Mouse (Mus musculus): ENCODE results near the gene Phldb2.

Phldb2 gene

GRCm38 (mm10) chr16:45953394-45953793, at the start of gene Phldb2:
Phldb2 (minus strand) TSS chr16:45953598.
- no peak for DNase-seq

DNA sequence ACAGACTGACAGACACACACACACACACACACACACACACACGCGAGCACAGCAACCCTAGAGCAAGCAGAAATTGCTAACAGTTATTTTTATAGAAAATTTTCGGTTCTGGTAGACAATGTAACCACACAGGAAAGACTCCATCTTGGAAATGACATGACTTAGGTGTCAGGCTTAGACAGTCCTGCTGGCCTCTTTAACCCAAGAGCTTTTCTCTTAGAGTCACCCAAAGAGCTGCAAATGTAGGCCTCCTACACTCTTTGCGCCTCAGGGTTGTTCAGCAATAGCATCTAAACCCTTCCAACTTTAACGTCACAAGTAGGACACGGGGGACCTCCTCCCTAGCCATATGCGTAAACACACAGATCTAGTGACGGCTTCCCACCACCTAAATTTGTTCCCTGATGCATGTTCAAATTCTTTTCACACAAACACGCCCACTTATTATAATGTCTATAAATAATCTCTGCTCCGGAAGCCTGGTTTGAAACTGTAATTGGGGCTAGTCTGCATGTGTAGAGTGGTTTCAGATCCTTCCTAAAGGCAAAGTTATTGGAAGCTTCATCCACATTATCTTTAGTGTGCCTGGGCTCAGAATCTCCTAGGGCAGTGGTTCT, 48.3 kb upstream of the Phldb2 start:
- no peak for DNase-seq

GRCm38 (mm10) chr16:46000976-46001375, 47.6 kb upstream of the Phldb2 start:
- no peak for DNase-seq

GRCm38 (mm10) chr16:45999374-46000191, 46.2 kb upstream of the Phldb2 start:
- DNase-seq = peak; percentile 26 to 28

DNA sequence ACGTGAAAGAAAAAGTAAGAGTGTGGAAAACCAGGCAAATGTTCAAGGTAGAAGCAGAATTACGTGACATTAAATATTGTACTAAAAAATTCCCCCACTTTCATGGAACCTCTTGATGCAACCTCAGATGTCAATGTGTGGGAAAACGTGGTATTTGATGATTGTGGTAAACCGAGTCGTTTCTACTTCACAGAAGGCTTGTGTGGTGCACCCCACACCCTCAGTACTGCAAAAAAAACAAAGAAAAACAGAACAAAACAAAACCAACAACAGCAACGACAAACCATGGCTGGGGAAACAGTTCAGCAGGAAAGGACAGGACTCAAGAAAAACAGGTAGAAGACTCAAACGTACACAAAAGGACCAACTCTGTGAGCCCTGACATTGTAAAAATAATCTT, 44.8 kb upstream of the Phldb2 start:
- no peak for DNase-seq

DNA sequence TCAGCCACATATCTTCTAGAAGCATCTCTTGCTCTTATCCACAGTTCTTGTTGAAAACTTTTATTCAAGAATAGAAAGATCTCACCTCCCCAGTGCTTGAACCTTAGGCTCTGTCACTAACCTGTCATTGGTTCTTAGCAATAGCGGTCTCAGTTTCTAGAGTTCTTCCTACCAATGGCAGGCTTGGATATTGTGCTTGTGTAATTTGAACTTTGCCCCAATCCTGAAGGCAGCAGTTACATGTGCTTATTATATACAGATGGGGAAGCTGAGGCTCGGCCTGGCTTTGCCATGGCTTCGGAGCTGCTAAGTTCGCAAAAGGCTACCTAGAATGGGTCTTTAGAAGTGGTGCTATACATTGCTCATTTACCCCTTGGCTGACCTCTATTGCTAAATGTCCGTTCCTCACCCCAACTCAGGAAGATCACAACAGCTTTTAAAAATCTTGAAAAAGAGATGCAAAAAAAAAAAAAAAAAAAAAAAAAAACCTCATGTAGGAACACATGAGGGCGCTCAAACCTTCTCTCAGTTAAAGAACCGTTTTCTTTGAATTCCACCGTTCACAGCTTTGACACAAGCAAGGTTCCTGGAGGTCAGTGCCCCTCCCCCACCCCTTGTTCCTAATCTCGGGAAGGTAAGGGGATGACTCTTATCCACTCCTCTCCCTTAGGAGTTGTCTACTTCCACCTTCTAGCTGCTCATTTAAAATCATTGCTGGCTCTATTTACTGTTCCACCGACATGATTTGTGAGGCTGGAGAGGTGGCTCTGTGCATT, 37.7 kb upstream of the Phldb2 start:
- peak; percentile 41 to 57 for DNase-seq

- no peak for DNase-seq
Measured at GRCm38 (mm10) chr16:45986236-45986635, 32.8 kb upstream of the Phldb2 start.

DNA sequence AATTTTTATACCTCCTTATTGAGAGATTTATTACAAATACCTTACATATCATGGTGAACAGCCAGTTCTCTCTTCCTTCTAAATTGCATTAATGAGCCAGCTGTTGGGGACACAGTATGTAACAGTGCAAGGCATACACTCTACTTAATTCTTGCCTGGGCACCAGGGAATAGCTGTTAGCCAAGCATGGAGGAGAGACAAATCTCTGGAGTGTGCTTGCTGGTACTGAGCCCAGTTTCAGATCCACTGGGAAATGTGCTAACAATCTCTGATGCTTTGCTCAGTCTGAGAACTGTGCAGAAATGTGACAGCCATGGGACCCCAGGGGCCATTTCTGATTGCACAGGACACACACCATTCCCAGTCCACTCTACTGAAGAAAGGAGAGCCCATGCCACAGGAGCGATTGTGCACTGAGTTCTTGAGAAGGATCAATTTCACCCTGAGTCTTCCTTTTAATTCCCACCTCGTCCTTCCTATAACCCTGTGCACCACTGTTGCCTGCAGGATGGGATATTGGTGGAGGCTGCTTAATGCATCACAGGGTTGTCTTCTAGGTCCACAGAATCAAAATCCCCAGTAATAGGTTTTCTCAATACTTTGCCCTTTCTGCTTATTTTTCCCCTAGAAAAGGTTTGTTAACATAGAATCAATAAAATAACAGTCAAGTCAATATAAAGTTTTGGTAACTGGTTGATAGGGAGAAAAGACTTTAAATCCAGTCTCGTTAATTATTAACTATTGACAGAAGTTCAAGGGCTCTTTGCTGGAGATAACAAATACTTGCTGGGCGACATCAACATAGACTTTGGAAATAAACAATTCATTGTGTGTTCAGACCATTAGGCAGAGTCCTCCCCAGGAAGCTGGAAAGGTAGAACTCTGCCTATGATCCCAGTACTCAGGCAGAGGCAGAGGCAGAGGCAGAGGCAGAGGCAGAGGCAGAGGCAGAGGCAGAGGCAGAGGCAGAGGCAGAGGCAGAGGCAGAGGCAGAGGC, 31.5 kb upstream of the Phldb2 start:
- peak in 1 of 2 experiments; percentile 21 for DNase-seq

DNA sequence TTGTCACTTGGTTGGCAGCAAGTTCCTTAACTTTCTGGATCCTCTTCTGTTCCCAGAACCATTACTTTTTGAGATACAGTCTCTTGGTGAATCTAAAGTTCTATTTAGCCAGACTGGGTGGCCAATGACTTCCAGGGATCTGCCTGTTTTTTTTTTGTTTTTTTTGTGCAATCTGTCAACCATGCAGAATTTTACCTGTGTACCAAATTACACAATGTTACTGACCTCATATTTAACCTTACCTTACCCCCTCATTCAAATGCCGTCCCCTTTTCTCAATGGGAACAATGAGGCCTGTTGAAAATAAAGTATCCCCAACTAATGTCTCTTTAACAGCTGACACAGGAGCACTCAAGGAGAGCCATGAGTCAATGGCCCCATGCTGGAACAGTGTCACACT, 22.9 kb upstream of the Phldb2 start:
- DNase-seq = no peak

GRCm38 (mm10) chr16:45973959-45974686, 20.7 kb upstream of the Phldb2 start:
- DNase-seq = peak; percentile 21 to 29

GRCm38 (mm10) chr16:45970187-45970586, 16.8 kb upstream of the Phldb2 start:
- no peak for DNase-seq

- no peak for DNase-seq
Measured at GRCm38 (mm10) chr16:45968716-45969115, 15.3 kb upstream of the Phldb2 start.

DNA sequence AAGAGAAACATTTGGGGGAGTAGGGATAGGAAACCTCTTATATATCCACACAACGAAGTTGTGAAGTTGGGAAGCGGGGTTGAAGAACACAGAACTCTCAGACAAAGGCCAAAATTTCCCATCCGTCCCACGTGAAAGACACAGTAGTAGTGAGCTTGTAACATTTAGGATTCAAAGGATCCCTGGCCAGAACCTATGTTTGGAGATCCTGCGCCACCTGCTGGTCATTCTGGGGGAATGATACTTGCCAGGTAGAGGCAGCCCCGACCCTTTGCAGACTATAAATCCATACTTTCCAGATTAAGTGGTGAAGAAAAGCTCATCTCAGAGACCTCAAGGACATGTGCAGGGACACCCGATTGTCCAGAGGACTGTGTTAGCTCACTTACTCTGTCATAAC, 14.1 kb upstream of the Phldb2 start:
- peak; percentile 82 to 88 for DNase-seq

- DNase-seq = no peak
Measured at GRCm38 (mm10) chr16:45966604-45967003, 13.2 kb upstream of the Phldb2 start.

- DNase-seq = no peak
Measured at GRCm38 (mm10) chr16:45964777-45965176, 11.4 kb upstream of the Phldb2 start.

GRCm38 (mm10) chr16:45963837-45964236, 10.4 kb upstream of the Phldb2 start:
- no peak for DNase-seq

DNA sequence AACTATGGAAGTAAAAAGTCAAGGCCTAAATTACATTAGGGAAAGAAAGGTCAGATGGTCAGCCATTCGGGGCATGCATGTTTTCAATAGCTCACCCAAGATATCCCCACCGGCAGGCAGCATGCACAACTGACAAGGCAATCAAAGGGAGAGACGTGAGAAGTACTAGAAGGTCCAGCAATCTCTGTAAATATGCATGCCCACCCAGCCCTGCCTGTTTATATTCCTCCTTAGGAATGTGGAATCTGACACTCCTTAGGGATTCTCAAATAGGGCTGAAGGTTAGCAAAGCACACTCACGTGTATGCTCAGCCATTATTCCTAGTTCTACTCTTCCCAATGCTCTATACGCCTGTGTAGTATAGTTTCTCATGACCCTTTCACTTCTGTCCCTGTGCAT, 9.7 kb upstream of the Phldb2 start:
- no peak for DNase-seq

- DNase-seq = no peak
Measured at GRCm38 (mm10) chr16:45960978-45961377, 7.6 kb upstream of the Phldb2 start.

DNA sequence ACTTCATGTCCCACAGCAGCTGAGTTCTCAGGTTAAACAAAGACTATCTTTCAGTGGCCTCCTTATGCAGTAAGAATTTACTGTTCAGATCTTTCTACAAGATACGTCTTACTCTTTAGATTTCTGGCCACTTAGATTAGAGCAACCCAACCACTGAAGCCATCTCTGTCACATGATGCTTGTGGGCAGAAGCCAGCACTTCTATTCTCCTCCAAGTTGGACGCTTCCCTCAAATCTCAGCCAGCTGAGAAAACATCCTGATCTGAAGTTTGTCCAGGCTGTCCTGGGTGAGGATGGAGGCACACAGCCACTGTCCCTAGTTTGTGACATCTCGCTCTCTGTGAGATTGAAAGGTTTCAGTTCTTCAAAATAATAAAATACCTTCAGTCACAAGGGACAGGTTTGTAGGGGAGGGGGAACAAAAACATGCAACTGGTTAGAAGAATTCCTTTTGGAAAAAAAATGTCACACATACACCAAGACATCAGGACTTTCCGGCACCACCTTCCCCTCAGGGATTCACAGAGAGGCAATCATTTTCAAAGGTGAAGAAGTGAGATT, 3.1 kb upstream of the Phldb2 start:
- no peak for DNase-seq

GRCm38 (mm10) chr16:45952501-45952900, 897 bp downstream of the Phldb2 start:
- no peak for DNase-seq

DNA sequence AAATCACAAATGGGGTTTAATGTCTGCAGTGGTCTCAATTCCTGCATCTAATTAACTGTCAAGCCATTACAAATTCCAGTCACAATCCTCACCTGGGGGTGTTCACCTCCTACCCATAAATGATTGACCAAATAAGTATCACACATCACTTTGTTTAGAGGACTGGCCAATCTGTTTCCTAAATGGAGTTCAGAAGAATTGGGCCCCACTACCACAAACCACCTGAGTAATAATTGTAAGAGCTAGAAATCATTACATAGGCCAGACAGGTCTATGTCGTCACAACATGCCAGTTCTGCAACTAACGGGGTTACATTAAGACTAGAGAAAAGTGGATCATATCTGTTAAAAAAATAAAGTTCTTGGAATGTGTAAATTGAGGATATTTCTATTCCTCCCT, 1.4 kb downstream of the Phldb2 start:
- no peak for DNase-seq

Measured in cerebellum, postnatal 10 days (tissue).